Mouse (Mus musculus): ENCODE data around the gene Ip6k3. TPM values are rescaled to one million over a fixed set of nuclear protein-coding genes. Genes with fewer than 3 reads are reported as not detected.

Gene Ip6k3
- total and polyA plus RNA-seq, 3 experiments: 26.3 to 65.7 (median 53.9) TPM

GRCm38 (mm10) chr17:27212006-27212405 is 44.4 kb upstream of the Ip6k3 start:
- Histone ChIP-seq H3K4me2 (ENCODE audit: insufficient read depth, low read depth, poor library complexity, severe bottlenecking) (no peak overlapping the region), H3K79me2 (replicated peaks; ENCODE audit: control insufficient read depth, extremely low read depth, insufficient read depth, poor library complexity, severe bottlenecking) (no peaks in the 10 kb centered on the region), H3K4me1 (ENCODE audit: control insufficient read depth in 1 of 2, insufficient read depth in 2 of 2) (peaks cover 0 to 4% of the 10 kb centered on the region in 2 experiments; a peak in 2 of 4 replicates), H3K9me3 (replicated peaks; ENCODE audit: low read length) (peaks cover 17% of the 10 kb centered on the region), H3K4me3 (replicated peaks in 1 of 3; ENCODE audit: low read depth in 2 of 3, low read length in 2 of 3, poor library complexity in 1 of 3) (no peak overlapping the region), H3K27ac (ENCODE audit: insufficient read depth, low read depth) (no peak overlapping the region), H3K27me3 (replicated peaks) (peaks cover 65% of the 10 kb centered on the region), H3K36me3 (replicated peaks in 1 of 2; ENCODE audit: control insufficient read depth in 1 of 2, insufficient read depth in 1 of 2, low read length in 1 of 2) (no peaks in the 10 kb centered on the region), H3K9ac (ENCODE audit: insufficient read depth, low read depth) (no peak overlapping the region)
- dilution Hi-C loops (cut with MboI; ENCODE audit: extremely low pct_ligation_motif_present, extremely low pct_unique_long_range_greater_than_20kb, low sequenced_read_pairs): no loop called here
- TF ChIP-seq CTCF (conservative IDR thresholded peaks at IDR 0.05 in 1 of 2, IDR thresholded peaks at IDR 0.05 in 1 of 2; ENCODE audit: low read depth in 2 of 2, low read length in 2 of 2): no peak
- no peak for TF ChIP-seq MAFK (IDR thresholded peaks at IDR 0.05; ENCODE audit: insufficient replicate concordance, low read length)
- no peak for TF ChIP-seq JUND (conservative IDR thresholded peaks at IDR 0.05; ENCODE audit: low read depth, low read length)
- TF ChIP-seq POLR2AphosphoS2 (IDR thresholded peaks at IDR 0.05; ENCODE audit: low read depth, low read length): no peak
- TF ChIP-seq RCOR1 (conservative IDR thresholded peaks at IDR 0.05; ENCODE audit: low read depth, low read length): no peak
- no peak for TF ChIP-seq CHD2 (IDR thresholded peaks at IDR 0.05; ENCODE audit: low read length)
- TF ChIP-seq TBP (conservative IDR thresholded peaks at IDR 0.05; ENCODE audit: low read depth, low read length): no peak
- TF ChIP-seq MAX (IDR thresholded peaks at IDR 0.05; ENCODE audit: low read length): no peak
- TF ChIP-seq PAX5 (IDR thresholded peaks at IDR 0.05; ENCODE audit: low read length): no peak
- no peak for TF ChIP-seq JUN (IDR thresholded peaks at IDR 0.05; ENCODE audit: insufficient read depth, low read depth, low read length)
- no peak for TF ChIP-seq UBTF (IDR thresholded peaks at IDR 0.05; ENCODE audit: low read depth, low read length)
- no peak for TF ChIP-seq BHLHE40 (IDR thresholded peaks at IDR 0.05; ENCODE audit: low read depth, low read length)
- TF ChIP-seq EP300 (IDR thresholded peaks at IDR 0.05; ENCODE audit: low read length): no peak
- DNase-seq (ENCODE audit: extremely low read depth): no peak
- in situ Hi-C loops (cut with MboI; ENCODE audit: low pct_ligation_motif_present, low pct_unique_long_range_greater_than_20kb, low sequenced_read_pairs): no loop called here

- dilution Hi-C loops (cut with MboI; ENCODE audit: extremely low pct_ligation_motif_present, extremely low pct_unique_long_range_greater_than_20kb, low sequenced_read_pairs) (no loop called here), in situ Hi-C loops (cut with MboI; ENCODE audit: low pct_ligation_motif_present, low pct_unique_long_range_greater_than_20kb, low sequenced_read_pairs) (no loop called here)
- no peak for DNase-seq (ENCODE audit: extremely low read depth)
- no peak overlapping the region for H3K9ac ChIP-seq (ENCODE audit: insufficient read depth, low read depth)
- no peak overlapping the region for H3K4me3 ChIP-seq (replicated peaks in 1 of 3; ENCODE audit: low read depth in 2 of 3, low read length in 2 of 3, poor library complexity in 1 of 3)
- H3K4me1 ChIP-seq (ENCODE audit: control insufficient read depth in 1 of 2, insufficient read depth in 2 of 2): peaks cover 2 to 10% of the 10 kb centered on the region in 2 experiments; a peak in 3 of 4 replicates
- H3K27me3 ChIP-seq (replicated peaks): peaks cover 24% of the 10 kb centered on the region
- no peak overlapping the region for H3K27ac ChIP-seq (ENCODE audit: insufficient read depth, low read depth)
- H3K36me3 ChIP-seq (replicated peaks in 1 of 2; ENCODE audit: control insufficient read depth in 1 of 2, insufficient read depth in 1 of 2, low read length in 1 of 2): peaks cover 0 to 4% of the 10 kb centered on the region in 2 experiments
- no peaks in the 10 kb centered on the region; the same call in 1 of the 2 replicates for H3K79me2 ChIP-seq (replicated peaks; ENCODE audit: control insufficient read depth, extremely low read depth, insufficient read depth, poor library complexity, severe bottlenecking)
- peaks cover 10% of the 10 kb centered on the region for H3K9me3 ChIP-seq (replicated peaks; ENCODE audit: low read length)
- H3K4me2 ChIP-seq (ENCODE audit: insufficient read depth, low read depth, poor library complexity, severe bottlenecking): no peak overlapping the region
- TF ChIP-seq UBTF (IDR thresholded peaks at IDR 0.05; ENCODE audit: low read depth, low read length): no peak
- TF ChIP-seq CHD2 (IDR thresholded peaks at IDR 0.05; ENCODE audit: low read length): no peak
- TF ChIP-seq RCOR1 (conservative IDR thresholded peaks at IDR 0.05; ENCODE audit: low read depth, low read length): no peak
- no peak for TF ChIP-seq MEF2A (IDR thresholded peaks at IDR 0.05; ENCODE audit: borderline replicate concordance, low read depth, low read length)
- no peak for TF ChIP-seq MAFK (IDR thresholded peaks at IDR 0.05; ENCODE audit: insufficient replicate concordance, low read length)
- TF ChIP-seq JUND (conservative IDR thresholded peaks at IDR 0.05; ENCODE audit: low read depth, low read length): no peak
- no peak for TF ChIP-seq ZKSCAN1 (IDR thresholded peaks at IDR 0.05; ENCODE audit: borderline replicate concordance, low read depth, low read length)
Measured at GRCm38 (mm10) chr17:27207113-27207707, 39.6 kb upstream of the Ip6k3 start.
